Mouse (Mus musculus): ENCODE data around the gene Vmo1.
"Not testable (repeated sequence)": the region's sequence is repeated elsewhere in the genome, so short reads cannot be mapped to it uniquely, and the experiment has no call there.

The Vmo1 gene

GRCm38 (mm10) chr11:70520178-70520769, 5.9 kb upstream of the Vmo1 start:
- peak; percentile 66 for DNase-seq (ENCODE audit: low spot score)

- DNase-seq (ENCODE audit: low spot score): no peak
Measured at GRCm38 (mm10) chr11:70518923-70519322, 4.5 kb upstream of the Vmo1 start, which contains the start of gene Gltpd2. Gltpd2 (plus strand) TSS chr11:70519196.

- no peak for DNase-seq (ENCODE audit: low spot score)
Measured at GRCm38 (mm10) chr11:70518436-70518835, 4.0 kb upstream of the Vmo1 start.

- DNase-seq (ENCODE audit: low spot score): no peak
Measured at GRCm38 (mm10) chr11:70516352-70516751, 1.9 kb upstream of the Vmo1 start.

- peak; percentile 55 for DNase-seq (ENCODE audit: low spot score)
Measured at GRCm38 (mm10) chr11:70513520-70513919, 896 bp downstream of the Vmo1 start.

- DNase-seq (ENCODE audit: low spot score): no peak
Measured at GRCm38 (mm10) chr11:70512709-70513342, 1.6 kb downstream of the Vmo1 start.

- no peak for DNase-seq (ENCODE audit: low spot score)
Measured at GRCm38 (mm10) chr11:70511825-70512224, 2.6 kb downstream of the Vmo1 start.

GRCm38 (mm10) chr11:70511242-70511641, 3.2 kb downstream of the Vmo1 start:
- no peak for DNase-seq (ENCODE audit: low spot score)

GRCm38 (mm10) chr11:70509753-70510564, 4.5 kb downstream of the Vmo1 start:
- DNase-seq (ENCODE audit: low spot score): peak; percentile 65

- DNase-seq (ENCODE audit: low spot score): no peak
Measured at GRCm38 (mm10) chr11:70506962-70507515, 7.4 kb downstream of the Vmo1 start.

- DNase-seq (ENCODE audit: low spot score): peak; percentile 88
Measured at GRCm38 (mm10) chr11:70506385-70506784, 8.0 kb downstream of the Vmo1 start.

- no peak for DNase-seq (ENCODE audit: low spot score)
Measured at GRCm38 (mm10) chr11:70504970-70505369, 9.4 kb downstream of the Vmo1 start, which contains the start of gene Tm4sf5. Tm4sf5 (plus strand) TSS chr11:70505244.

- no peak for DNase-seq (ENCODE audit: low spot score)
Measured at GRCm38 (mm10) chr11:70502018-70502417, 12.4 kb downstream of the Vmo1 start.

- no peak for DNase-seq (ENCODE audit: low spot score)
Measured at GRCm38 (mm10) chr11:70500476-70500812, 14.0 kb downstream of the Vmo1 start.

GRCm38 (mm10) chr11:70499566-70500475, 14.6 kb downstream of the Vmo1 start:
- no peak for DNase-seq (ENCODE audit: low spot score)

- DNase-seq (ENCODE audit: low spot score): no peak
Measured at GRCm38 (mm10) chr11:70489684-70490083, 24.7 kb downstream of the Vmo1 start.

GRCm38 (mm10) chr11:70489138-70489537, 25.3 kb downstream of the Vmo1 start:
- no peak for DNase-seq (ENCODE audit: low spot score)

- DNase-seq (ENCODE audit: low spot score): no peak
Measured at GRCm38 (mm10) chr11:70487816-70488215, 26.6 kb downstream of the Vmo1 start.

- DNase-seq (ENCODE audit: low spot score): no peak
Measured at GRCm38 (mm10) chr11:70485498-70485897, 28.9 kb downstream of the Vmo1 start.

GRCm38 (mm10) chr11:70474872-70475534, 39.4 kb downstream of the Vmo1 start:
- DNase-seq (ENCODE audit: low spot score): no peak

- DNase-seq (ENCODE audit: low spot score): not testable (repeated sequence)
Measured at GRCm38 (mm10) chr11:70473291-70473690, 41.1 kb downstream of the Vmo1 start.
